Mouse (Mus musculus): Measurements from ENCODE around the gene Chst13. TPM values are rescaled to one million over a fixed set of nuclear protein-coding genes. Genes with fewer than 3 reads are reported as not detected.

The Chst13 gene
- total and polyA plus RNA-seq, 2 experiments from 2014 or later: not detected

- H3K4me2 ChIP-seq (ENCODE audit: low read depth): no peak overlapping the region
- no peaks in the 10 kb centered on the region for H3K27me3 ChIP-seq (ENCODE audit: insufficient read depth, low read length)
- no peaks in the 10 kb centered on the region for H3K36me3 ChIP-seq (ENCODE audit: insufficient read depth)
- no peak for TF ChIP-seq CTCF (IDR thresholded peaks at IDR 0.05; ENCODE audit: low read depth)
- no peak overlapping the region for H3K4me3 ChIP-seq (ENCODE audit: low read depth, low read length)
- WGBS: 32% methylated on average over 7 of the region's 7 CpGs
- H3K4me1 ChIP-seq (ENCODE audit: insufficient read depth): no peaks in the 10 kb centered on the region
- peak; percentile 32; the same call in 1 of the 2 replicates for ATAC-seq
- no peaks in the 10 kb centered on the region for H3K9me3 ChIP-seq (ENCODE audit: low read length)
- H3K9ac ChIP-seq: no peak overlapping the region
- H3K27ac ChIP-seq (ENCODE audit: low read depth, low read length): no peak overlapping the region; the same call in 1 of the 2 replicates
- DNase-seq: peak; percentile 40
Measured at GRCm38 (mm10) chr6:90360024-90360781, 35.2 kb upstream of the Chst13 start.

DNA sequence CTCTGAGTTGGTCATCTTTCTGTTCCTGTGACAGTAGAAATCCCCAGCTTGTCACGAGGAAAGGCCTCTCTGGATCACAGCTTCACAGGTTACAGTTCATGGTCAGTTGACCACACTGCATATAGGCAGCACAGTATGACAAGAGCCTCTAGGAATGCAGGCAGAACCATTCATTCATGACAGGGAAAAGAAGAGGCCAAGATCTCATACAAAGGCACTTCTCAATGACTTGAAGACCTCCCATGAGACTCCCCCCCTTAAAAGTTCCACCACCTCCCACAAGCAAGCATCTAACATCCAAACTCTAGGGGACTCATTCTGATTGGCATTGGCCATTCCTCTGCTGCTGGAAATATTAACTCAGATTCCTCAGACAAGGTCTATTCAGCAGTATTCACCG is 34.5 kb upstream of the Chst13 start:
- ATAC-seq (no peak), DNase-seq (no peak)
- no peak overlapping the region for H3K9ac ChIP-seq
- no peaks in the 10 kb centered on the region for H3K27me3 ChIP-seq (ENCODE audit: insufficient read depth, low read length)
- H3K9me3 ChIP-seq (ENCODE audit: low read length): no peaks in the 10 kb centered on the region
- TF ChIP-seq CTCF (IDR thresholded peaks at IDR 0.05; ENCODE audit: low read depth): no peak
- H3K4me1 ChIP-seq (ENCODE audit: insufficient read depth): no peaks in the 10 kb centered on the region
- H3K27ac ChIP-seq (ENCODE audit: low read depth, low read length): no peak overlapping the region
- H3K36me3 ChIP-seq (ENCODE audit: insufficient read depth): no peaks in the 10 kb centered on the region
- 57% methylated on average over 2 of the region's 2 CpGs for WGBS
- no peak overlapping the region for H3K4me3 ChIP-seq (ENCODE audit: low read depth, low read length)
- H3K4me2 ChIP-seq (ENCODE audit: low read depth): no peak overlapping the region

- Histone ChIP-seq H3K36me3 (ENCODE audit: insufficient read depth) (no peaks in the 10 kb centered on the region), H3K4me1 (ENCODE audit: insufficient read depth) (no peaks in the 10 kb centered on the region), H3K4me3 (ENCODE audit: low read depth, low read length) (no peak overlapping the region), H3K9me3 (ENCODE audit: low read length) (no peaks in the 10 kb centered on the region), H3K27me3 (ENCODE audit: insufficient read depth, low read length) (no peaks in the 10 kb centered on the region), H3K9ac (no peak overlapping the region), H3K27ac (ENCODE audit: low read depth, low read length) (no peak overlapping the region), H3K4me2 (ENCODE audit: low read depth) (no peak overlapping the region)
- DNase-seq: no peak
- WGBS: 63% methylated on average over 5 of the region's 5 CpGs
- TF ChIP-seq CTCF (IDR thresholded peaks at IDR 0.05; ENCODE audit: low read depth): no peak
- ATAC-seq: no peak
Measured at GRCm38 (mm10) chr6:90358142-90358541, 33.2 kb upstream of the Chst13 start.

DNA sequence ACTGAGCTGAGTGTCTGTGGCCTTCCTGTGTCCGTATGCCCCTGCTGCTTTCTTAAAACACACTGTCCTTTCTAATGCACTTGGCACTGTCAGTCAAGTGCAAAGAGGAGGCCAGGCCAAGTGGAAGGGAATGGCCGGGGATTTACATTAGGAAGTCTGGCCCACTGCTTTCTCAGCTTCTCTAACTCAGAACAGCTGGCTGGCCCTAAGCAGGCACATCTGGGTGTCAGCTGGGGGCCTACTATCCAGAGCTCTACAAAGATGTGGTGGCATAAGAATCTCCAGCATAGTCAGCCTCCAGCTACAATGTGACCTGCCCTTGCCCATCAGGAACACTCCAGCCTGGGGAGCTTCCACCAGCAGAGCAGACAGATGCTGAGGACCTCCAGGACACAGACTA is 25.0 kb upstream of the Chst13 start:
- no peak for DNase-seq
- 63% methylated on average over 2 of the region's 2 CpGs for WGBS
- no peak for TF ChIP-seq CTCF (IDR thresholded peaks at IDR 0.05; ENCODE audit: low read depth)

GRCm38 (mm10) chr6:90348500-90348899 is 23.5 kb upstream of the Chst13 start:
- no peak for DNase-seq
- Histone ChIP-seq H3K9ac (no peak overlapping the region), H3K27me3 (ENCODE audit: insufficient read depth, low read length) (no peaks in the 10 kb centered on the region), H3K9me3 (ENCODE audit: low read length) (no peaks in the 10 kb centered on the region), H3K4me1 (ENCODE audit: insufficient read depth) (no peaks in the 10 kb centered on the region), H3K4me2 (ENCODE audit: low read depth) (no peak overlapping the region), H3K4me3 (ENCODE audit: low read depth, low read length) (no peak overlapping the region), H3K36me3 (ENCODE audit: insufficient read depth) (no peaks in the 10 kb centered on the region), H3K27ac (ENCODE audit: low read depth, low read length) (no peak overlapping the region)
- 89% methylated on average over 4 of the region's 4 CpGs for WGBS
- no peak for ATAC-seq
- TF ChIP-seq CTCF (IDR thresholded peaks at IDR 0.05; ENCODE audit: low read depth): no peak

More for the DNA sequence above, 25.0 kb upstream of the Chst13 start:
- Histone ChIP-seq H3K4me2 (ENCODE audit: low read depth) (no peak overlapping the region), H3K36me3 (ENCODE audit: insufficient read depth) (no peaks in the 10 kb centered on the region), H3K27ac (ENCODE audit: low read depth, low read length) (no peak overlapping the region), H3K9me3 (ENCODE audit: low read length) (no peaks in the 10 kb centered on the region), H3K27me3 (ENCODE audit: insufficient read depth, low read length) (no peaks in the 10 kb centered on the region), H3K9ac (no peak overlapping the region), H3K4me3 (ENCODE audit: low read depth, low read length) (no peak overlapping the region), H3K4me1 (ENCODE audit: insufficient read depth) (no peaks in the 10 kb centered on the region)
- ATAC-seq: no peak

GRCm38 (mm10) chr6:90347183-90347582 is 22.2 kb upstream of the Chst13 start:
- no peak for TF ChIP-seq CTCF (IDR thresholded peaks at IDR 0.05; ENCODE audit: low read depth)
- H3K36me3 ChIP-seq (ENCODE audit: insufficient read depth): no peaks in the 10 kb centered on the region
- H3K27ac ChIP-seq (ENCODE audit: low read depth, low read length): no peak overlapping the region
- no peaks in the 10 kb centered on the region for H3K27me3 ChIP-seq (ENCODE audit: insufficient read depth, low read length)
- DNase-seq: no peak
- H3K4me3 ChIP-seq (ENCODE audit: low read depth, low read length): no peak overlapping the region
- WGBS: 85% methylated on average over 4 of the region's 4 CpGs
- H3K9ac ChIP-seq: no peak overlapping the region
- no peaks in the 10 kb centered on the region for H3K9me3 ChIP-seq (ENCODE audit: low read length)
- no peaks in the 10 kb centered on the region for H3K4me1 ChIP-seq (ENCODE audit: insufficient read depth)
- no peak for ATAC-seq
- H3K4me2 ChIP-seq (ENCODE audit: low read depth): no peak overlapping the region

GRCm38 (mm10) chr6:90342343-90342742 is 17.4 kb upstream of the Chst13 start:
- H3K27me3 ChIP-seq (ENCODE audit: insufficient read depth, low read length): no peaks in the 10 kb centered on the region
- H3K9me3 ChIP-seq (ENCODE audit: low read length): no peaks in the 10 kb centered on the region
- no peaks in the 10 kb centered on the region for H3K4me1 ChIP-seq (ENCODE audit: insufficient read depth)
- no peak overlapping the region for H3K4me3 ChIP-seq (ENCODE audit: low read depth, low read length)
- no peak overlapping the region for H3K27ac ChIP-seq (ENCODE audit: low read depth, low read length)
- no peak overlapping the region for H3K9ac ChIP-seq
- 69% methylated on average over 2 of the region's 2 CpGs for WGBS
- ATAC-seq: no peak
- no peak for DNase-seq
- no peak for TF ChIP-seq CTCF (IDR thresholded peaks at IDR 0.05; ENCODE audit: low read depth)
- H3K36me3 ChIP-seq (ENCODE audit: insufficient read depth): no peaks in the 10 kb centered on the region
- no peak overlapping the region for H3K4me2 ChIP-seq (ENCODE audit: low read depth)

Measured in forebrain, postnatal 0 days (tissue).